Mouse (Mus musculus) C2C12 (cell line): ENCODE data around the gene Rfpl4b. TPM values are rescaled to one million over a fixed set of nuclear protein-coding genes. Genes with fewer than 3 reads are reported as not detected.
"Not testable (repeated sequence)": the region's sequence is repeated elsewhere in the genome, so short reads cannot be mapped to it uniquely, and the experiment has no call there.

Experiments used
- H3K27me3 ChIP-seq: one replicate; pipeline ENCODE4 v1.6.1; 2011; ENCODE audit not compliant: control insufficient read depth, insufficient read depth, insufficient read length
- H3K36me3 ChIP-seq: one replicate; pipeline ENCODE4 v1.6.1; 2011; ENCODE audit not compliant: control insufficient read depth, insufficient read depth
- H3K4me3 ChIP-seq: one replicate; pipeline ENCODE4 v1.5.1; 2011; ENCODE audit warnings: mild to moderate bottlenecking, control low read depth; ENCODE audit not compliant: poor library complexity, insufficient read depth, severe bottlenecking
- H3K79me2 ChIP-seq: one replicate; pipeline ENCODE4 v1.6.1; 2011; ENCODE audit not compliant: control insufficient read depth, insufficient read depth
- H3K79me3 ChIP-seq: one replicate; pipeline ENCODE4 v1.6.1; 2011; ENCODE audit warnings: low read depth, control low read depth
- H3ac ChIP-seq: one replicate; pipeline ENCODE3; 2011; ENCODE audit warnings: low read depth; ENCODE audit not compliant: control insufficient read depth, insufficient read length
- CEBPB ChIP-seq: IDR thresholded peaks from one replicate; pipeline ENCODE4 v1.6.1; 2011; ENCODE audit warnings: low read depth, mild to moderate bottlenecking, control low read depth, moderate library complexity
- CTCF ChIP-seq: IDR thresholded peaks from one replicate; pipeline ENCODE4 v1.5.1; 2011; ENCODE audit not compliant: control insufficient read depth, insufficient read depth, insufficient read length
- FOSL1 ChIP-seq: IDR thresholded peaks from one replicate; pipeline ENCODE4 v1.8.0; 2011; ENCODE audit warnings: mild to moderate bottlenecking, low read length; ENCODE audit not compliant: poor library complexity, insufficient read depth, severe bottlenecking
- MAX ChIP-seq: IDR thresholded peaks from one replicate; pipeline ENCODE4 v1.6.1; 2011; ENCODE audit warnings: mild to moderate bottlenecking, control low read depth
- MYOD1 ChIP-seq: IDR thresholded peaks from one replicate; pipeline ENCODE4 v1.6.1; 2011; ENCODE audit warnings: low read depth; ENCODE audit not compliant: control insufficient read depth, insufficient read length
- MYOG ChIP-seq: IDR thresholded peaks from one replicate; pipeline ENCODE4 v1.6.1; 2011; ENCODE audit not compliant: control insufficient read depth, insufficient read length; ENCODE audit errors: extremely low read depth
- USF1 ChIP-seq: IDR thresholded peaks from one replicate; pipeline ENCODE4 v1.6.1; 2011; ENCODE audit warnings: low read depth, mild to moderate bottlenecking, control low read depth, moderate library complexity
- long read RNA-seq, 2 experiments: library from polyadenylated mRNA; unstranded; transcript quantifications; one replicate each; pipeline ENCODE4 v2.0.0; 2019 to 2020
- polyA plus RNA-seq: library from polyadenylated mRNA; unstranded; fragments of >200 nt; fragmentation: generic; extraction: Trizol; gene quantifications from one replicate; pipeline ENCODE4 v1.2.1, GENCODE M21; 2012; ENCODE audit warnings: missing spikeins

Rfpl4b gene
- polyA plus RNA-seq, result not detected
- long read RNA-seq, experiment 1, result 0 reads
- long read RNA-seq, experiment 2, result 0 reads

- TF ChIP-seq MYOG (no peak), USF1 (no peak), MYOD1 (no peak), FOSL1 (no peak), CTCF (no peak), MAX (no peak), CEBPB (no peak)
These were observed at the start of gene Rfpl4b for GRCm38 (mm10) chr10:38821679-38822078. Rfpl4b (minus strand) TSS chr10:38821779.

GRCm38 (mm10) chr10:38855186-38855585, 33.6 kb upstream of the Rfpl4b start:
- no peaks in the 10 kb centered on the region for H3K79me3 ChIP-seq
- no peaks in the 10 kb centered on the region for H3K79me2 ChIP-seq
- no peak for TF ChIP-seq MYOG
- no peak for TF ChIP-seq MAX
- TF ChIP-seq CTCF, result no peak
- TF ChIP-seq MYOD1, result no peak
- TF ChIP-seq CEBPB, result no peak
- TF ChIP-seq USF1, result no peak
- TF ChIP-seq FOSL1, result no peak
- no peaks in the 10 kb centered on the region for H3K27me3 ChIP-seq
- no peak overlapping the region for H3K4me3 ChIP-seq
- H3ac ChIP-seq, result no peak overlapping the region
- H3K36me3 ChIP-seq, result no peaks in the 10 kb centered on the region

More at GRCm38 (mm10) chr10:38821679-38822078, at the start of gene Rfpl4b:
- Histone ChIP-seq H3K79me2 (no peaks in the 10 kb centered on the region), H3K4me3 (no peak within 1 kb of the TSS), H3K36me3 (no peaks in the 10 kb centered on the region), H3K27me3 (no peaks in the 10 kb centered on the region), H3K79me3 (no peaks in the 10 kb centered on the region), H3ac (no peak within 1 kb of the TSS)

GRCm38 (mm10) chr10:38850006-38850405, 28.4 kb upstream of the Rfpl4b start:
- not testable (repeated sequence) for H3K4me3 ChIP-seq, H3K79me3 ChIP-seq, H3K36me3 ChIP-seq, H3K79me2 ChIP-seq, H3ac ChIP-seq, H3K27me3 ChIP-seq

GRCm38 (mm10) chr10:38848884-38849499, 27.4 kb upstream of the Rfpl4b start:
- H3K36me3 ChIP-seq, result no peaks in the 10 kb centered on the region
- no peak for TF ChIP-seq FOSL1
- TF ChIP-seq MYOG, result no peak
- peak; percentile 76 for TF ChIP-seq CTCF
- no peak for TF ChIP-seq MAX
- H3K79me2 ChIP-seq, result no peaks in the 10 kb centered on the region
- H3K79me3 ChIP-seq, result no peaks in the 10 kb centered on the region
- no peak overlapping the region for H3K4me3 ChIP-seq
- H3ac ChIP-seq, result no peak overlapping the region
- H3K27me3 ChIP-seq, result no peaks in the 10 kb centered on the region

GRCm38 (mm10) chr10:38848231-38848630, 26.7 kb upstream of the Rfpl4b start:
- no peaks in the 10 kb centered on the region for H3K27me3 ChIP-seq
- no peaks in the 10 kb centered on the region for H3K36me3 ChIP-seq

GRCm38 (mm10) chr10:38823741-38824140, 2.2 kb upstream of the Rfpl4b start:
- Histone ChIP-seq H3K79me2 (no peaks in the 10 kb centered on the region), H3ac (no peak overlapping the region), H3K36me3 (no peaks in the 10 kb centered on the region), H3K4me3 (no peak overlapping the region), H3K79me3 (no peaks in the 10 kb centered on the region), H3K27me3 (no peaks in the 10 kb centered on the region)
- TF ChIP-seq FOSL1 (no peak), MAX (no peak), USF1 (no peak)

More at GRCm38 (mm10) chr10:38848231-38848630, 26.7 kb upstream of the Rfpl4b start:
- no peak for TF ChIP-seq MAX
- TF ChIP-seq MYOG, result no peak
- no peak for TF ChIP-seq USF1
- TF ChIP-seq FOSL1, result no peak
- TF ChIP-seq CTCF, result no peak
- no peak for TF ChIP-seq CEBPB
- TF ChIP-seq MYOD1, result no peak
- Histone ChIP-seq H3ac (no peak overlapping the region), H3K4me3 (no peak overlapping the region), H3K79me3 (no peaks in the 10 kb centered on the region), H3K79me2 (no peaks in the 10 kb centered on the region)
